Mouse (Mus musculus) fibroblast of lung, adult 2 months (primary cell): Measurements from ENCODE around the gene Gnat1.

Experiments used
- DNase-seq: peaks from one replicate; pipeline ENCODE4 v3.0.0-alpha.2; 2011; ENCODE audit warnings: low read depth

Gene Gnat1

GRCm38 (mm10) chr9:107674609-107675429 is 4.7 kb downstream of the Gnat1 start:
- DNase-seq = no peak

GRCm38 (mm10) chr9:107670259-107670658 is 9.3 kb downstream of the Gnat1 start:
- DNase-seq = no peak

GRCm38 (mm10) chr9:107669480-107669945 is 10.0 kb downstream of the Gnat1 start, which contains the start of gene Slc38a3:
Gene Slc38a3 (minus strand): TSS chr9:107669530.
- DNase-seq = no peak

GRCm38 (mm10) chr9:107668916-107669315 is 10.6 kb downstream of the Gnat1 start:
- DNase-seq = no peak

GRCm38 (mm10) chr9:107668011-107668410 is 11.5 kb downstream of the Gnat1 start:
- DNase-seq = no peak

- no peak for DNase-seq
Measured at GRCm38 (mm10) chr9:107667219-107667618, 12.3 kb downstream of the Gnat1 start.

GRCm38 (mm10) chr9:107666751-107667205 is 12.7 kb downstream of the Gnat1 start:
- DNase-seq = no peak

GRCm38 (mm10) chr9:107665308-107665707 is 14.2 kb downstream of the Gnat1 start:
- DNase-seq = no peak

- DNase-seq = no peak
Measured at GRCm38 (mm10) chr9:107663525-107663924, 16.0 kb downstream of the Gnat1 start.

- no peak for DNase-seq
Measured at GRCm38 (mm10) chr9:107662342-107662741, 17.2 kb downstream of the Gnat1 start.

- DNase-seq = no peak
Measured at GRCm38 (mm10) chr9:107660777-107661176, 18.7 kb downstream of the Gnat1 start.

GRCm38 (mm10) chr9:107659961-107660360 is 19.6 kb downstream of the Gnat1 start:
- no peak for DNase-seq

GRCm38 (mm10) chr9:107659551-107659950 is 20.0 kb downstream of the Gnat1 start:
- DNase-seq = no peak

- no peak for DNase-seq
Measured at GRCm38 (mm10) chr9:107658096-107658495, 21.4 kb downstream of the Gnat1 start.

- DNase-seq = no peak
Measured at GRCm38 (mm10) chr9:107657144-107657543, 22.4 kb downstream of the Gnat1 start.

GRCm38 (mm10) chr9:107654585-107654984 is 24.9 kb downstream of the Gnat1 start:
- DNase-seq = no peak

- DNase-seq = no peak
Measured at GRCm38 (mm10) chr9:107653474-107653873, 26.0 kb downstream of the Gnat1 start.

- no peak for DNase-seq
Measured at GRCm38 (mm10) chr9:107650708-107651481, 28.6 kb downstream of the Gnat1 start.

GRCm38 (mm10) chr9:107650225-107650624 is 29.3 kb downstream of the Gnat1 start:
- DNase-seq = no peak

GRCm38 (mm10) chr9:107648767-107649166 is 30.7 kb downstream of the Gnat1 start:
- no peak for DNase-seq

GRCm38 (mm10) chr9:107646975-107647374 is 32.5 kb downstream of the Gnat1 start:
- no peak for DNase-seq

- DNase-seq = no peak
Measured at GRCm38 (mm10) chr9:107645577-107645976, 33.9 kb downstream of the Gnat1 start.

GRCm38 (mm10) chr9:107645153-107645510 is 34.4 kb downstream of the Gnat1 start:
- DNase-seq = no peak
